Mouse (Mus musculus): ENCODE results near the gene Apol7a. TPM values are rescaled to one million over a fixed set of nuclear protein-coding genes. Genes with fewer than 3 reads are reported as not detected.
"Not testable (repeated sequence)": the region's sequence is repeated elsewhere in the genome, so short reads cannot be mapped to it uniquely, and the experiment has no call there.

The Apol7a gene
- polyA plus RNA-seq, 1 experiment from 2014 or later, result 0.10 TPM

DNA sequence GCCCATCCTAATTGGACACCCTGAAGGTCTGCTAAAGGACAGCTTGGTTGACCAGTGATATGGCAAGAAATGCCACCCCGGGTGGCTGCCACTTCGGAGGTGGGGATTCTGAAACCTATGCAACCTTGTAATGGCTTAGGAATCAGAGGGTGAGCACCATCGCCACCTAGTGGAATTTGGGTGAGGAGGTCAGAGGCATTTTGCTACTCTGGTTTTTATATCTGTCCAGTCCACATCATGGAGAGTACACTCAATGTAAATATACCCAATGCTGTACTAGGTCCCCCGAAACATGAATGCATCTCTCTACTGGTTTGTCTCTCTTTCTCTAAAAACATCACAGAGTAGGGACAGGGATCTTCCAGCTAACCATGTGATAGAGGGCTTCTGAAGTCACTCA is 13.8 kb upstream of the Apol7a start:
- ATAC-seq (ENCODE audit: low read depth), result 0 out of 2 replicates have a peak, but pooled peaks have one; percentile 26
- not testable (repeated sequence) for H3K27me3 ChIP-seq (ENCODE audit: control insufficient read depth, insufficient read depth, low read depth, low read length); H3K4me3 ChIP-seq (ENCODE audit: low read length); H3K9ac ChIP-seq (ENCODE audit: low read length); H3K4me1 ChIP-seq (replicated peaks; ENCODE audit: control insufficient read depth, insufficient read depth, low read length); H3K27ac ChIP-seq (ENCODE audit: low read length); H3K36me3 ChIP-seq (ENCODE audit: control insufficient read depth, insufficient read depth, low read length); H3K9me3 ChIP-seq (ENCODE audit: control insufficient read depth, low read length); H3K4me2 ChIP-seq (ENCODE audit: low read depth, low read length)
- 32% methylated on average over 4 of the region's 4 CpGs for WGBS

DNA sequence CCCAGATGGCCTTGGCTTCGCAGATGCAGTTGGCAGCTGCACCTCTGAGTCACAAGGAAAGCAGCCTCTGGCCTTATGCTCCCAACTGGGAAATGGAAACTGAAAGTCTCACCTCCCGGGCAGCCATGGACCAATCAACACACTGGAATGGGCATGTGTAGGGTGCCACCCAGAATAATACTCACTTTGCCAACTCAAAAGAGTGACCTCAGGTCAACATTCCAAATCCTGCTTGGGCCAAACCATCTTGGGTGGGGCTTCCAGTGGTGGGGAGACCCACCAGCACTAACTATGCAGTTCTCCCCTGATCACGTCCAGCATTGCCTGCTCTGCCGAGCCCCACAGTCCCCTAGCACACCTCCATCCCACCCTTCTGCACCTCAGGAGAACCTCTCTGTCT is 12.1 kb upstream of the Apol7a start, which contains the start of gene Apol9a:
TSS of gene Apol9a (minus strand) at position 101 of the 400 bp plus-strand sequence.
- not testable (repeated sequence) for H3K4me1 ChIP-seq (replicated peaks; ENCODE audit: control insufficient read depth, insufficient read depth, low read length); ATAC-seq (ENCODE audit: low read depth); H3K27me3 ChIP-seq (ENCODE audit: control insufficient read depth, insufficient read depth, low read depth, low read length); H3K27ac ChIP-seq (ENCODE audit: low read length); H3K9me3 ChIP-seq (ENCODE audit: control insufficient read depth, low read length); H3K36me3 ChIP-seq (ENCODE audit: control insufficient read depth, insufficient read depth, low read length); H3K4me2 ChIP-seq (ENCODE audit: low read depth, low read length); H3K4me3 ChIP-seq (ENCODE audit: low read length); H3K9ac ChIP-seq (ENCODE audit: low read length)
- 86% methylated on average over 1 of the region's 4 CpGs for WGBS

- WGBS, result 54% methylated on average over 10 of the region's 10 CpGs
- H3K9me3 ChIP-seq (ENCODE audit: control insufficient read depth, low read length); ATAC-seq (ENCODE audit: low read depth); H3K4me2 ChIP-seq (ENCODE audit: low read depth, low read length); H3K27me3 ChIP-seq (ENCODE audit: control insufficient read depth, insufficient read depth, low read depth, low read length); H3K27ac ChIP-seq (ENCODE audit: low read length); H3K4me1 ChIP-seq (replicated peaks; ENCODE audit: control insufficient read depth, insufficient read depth, low read length); H3K36me3 ChIP-seq (ENCODE audit: control insufficient read depth, insufficient read depth, low read length); H3K9ac ChIP-seq (ENCODE audit: low read length); H3K4me3 ChIP-seq (ENCODE audit: low read length): not testable (repeated sequence)
Observed at GRCm38 (mm10) chr15:77406370-77406769, 7.5 kb upstream of the Apol7a start.

DNA sequence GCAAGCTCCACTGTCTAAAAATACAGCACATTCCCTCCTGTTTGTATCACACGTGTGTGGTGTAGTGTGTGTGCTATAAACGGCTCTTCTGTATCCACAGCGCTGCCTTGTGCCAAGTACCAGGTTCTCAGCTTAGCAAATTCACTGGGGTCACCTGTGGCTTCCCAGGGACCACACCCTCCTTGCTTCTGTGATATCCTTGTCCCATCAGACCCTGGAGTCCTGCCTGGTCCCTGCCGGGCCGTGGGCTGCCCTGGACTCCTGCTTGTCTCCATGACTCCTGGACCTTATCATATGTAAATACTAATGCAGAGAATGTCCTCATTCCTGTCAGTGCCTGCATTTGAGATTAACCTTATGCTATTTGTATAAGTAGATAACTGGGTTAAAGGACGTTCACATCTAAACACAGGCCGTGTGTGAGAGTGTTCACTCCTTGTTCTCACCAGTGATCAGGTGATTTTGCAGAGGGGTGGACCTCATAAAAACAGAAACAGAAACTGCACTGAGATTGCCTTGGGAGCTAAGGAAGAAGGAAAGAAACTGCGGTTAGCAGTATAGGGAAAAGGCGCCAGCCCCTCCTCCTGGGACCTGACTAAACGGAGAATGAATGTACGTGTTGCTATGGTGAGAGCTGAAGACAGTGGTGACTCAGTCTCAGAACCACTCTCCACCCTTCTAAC is 1.3 kb downstream of the Apol7a start:
- H3K4me3 ChIP-seq (ENCODE audit: low read length); H3K4me1 ChIP-seq (replicated peaks; ENCODE audit: control insufficient read depth, insufficient read depth, low read length); H3K36me3 ChIP-seq (ENCODE audit: control insufficient read depth, insufficient read depth, low read length); H3K27ac ChIP-seq (ENCODE audit: low read length); H3K9me3 ChIP-seq (ENCODE audit: control insufficient read depth, low read length); H3K9ac ChIP-seq (ENCODE audit: low read length); H3K27me3 ChIP-seq (ENCODE audit: control insufficient read depth, insufficient read depth, low read depth, low read length); H3K4me2 ChIP-seq (ENCODE audit: low read depth, low read length): not testable (repeated sequence)
- 28% methylated on average over 11 of the region's 11 CpGs for WGBS
- ATAC-seq (ENCODE audit: low read depth), result peak; percentile 57

DNA sequence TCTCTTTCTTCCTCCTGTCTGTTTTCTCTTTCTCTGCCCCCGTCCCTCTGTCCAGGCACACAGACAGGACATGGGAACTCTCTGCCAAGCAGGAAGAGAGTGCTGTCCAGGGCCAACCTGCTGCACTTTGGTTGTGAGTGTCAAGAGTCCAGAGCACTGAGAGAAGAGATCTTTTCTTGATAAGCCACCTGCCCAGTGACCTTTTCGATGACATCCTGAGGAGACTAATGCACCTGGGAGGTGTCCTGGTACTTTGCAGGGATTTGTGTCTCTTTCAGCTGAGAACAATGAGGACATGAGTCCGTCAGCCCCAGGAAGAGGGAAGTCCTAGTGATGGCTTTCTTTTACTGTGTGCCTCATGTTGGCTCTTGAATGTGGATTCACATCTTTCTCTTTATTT is 5.1 kb downstream of the Apol7a start:
- not testable (repeated sequence) for H3K9me3 ChIP-seq (ENCODE audit: control insufficient read depth, low read length); H3K4me2 ChIP-seq (ENCODE audit: low read depth, low read length); H3K36me3 ChIP-seq (ENCODE audit: control insufficient read depth, insufficient read depth, low read length); H3K27ac ChIP-seq (ENCODE audit: low read length); H3K27me3 ChIP-seq (ENCODE audit: control insufficient read depth, insufficient read depth, low read depth, low read length); H3K4me1 ChIP-seq (replicated peaks; ENCODE audit: control insufficient read depth, insufficient read depth, low read length); H3K4me3 ChIP-seq (ENCODE audit: low read length); H3K9ac ChIP-seq (ENCODE audit: low read length); ATAC-seq (ENCODE audit: low read depth)
- WGBS, result 46% methylated on average over 3 of the region's 3 CpGs

DNA sequence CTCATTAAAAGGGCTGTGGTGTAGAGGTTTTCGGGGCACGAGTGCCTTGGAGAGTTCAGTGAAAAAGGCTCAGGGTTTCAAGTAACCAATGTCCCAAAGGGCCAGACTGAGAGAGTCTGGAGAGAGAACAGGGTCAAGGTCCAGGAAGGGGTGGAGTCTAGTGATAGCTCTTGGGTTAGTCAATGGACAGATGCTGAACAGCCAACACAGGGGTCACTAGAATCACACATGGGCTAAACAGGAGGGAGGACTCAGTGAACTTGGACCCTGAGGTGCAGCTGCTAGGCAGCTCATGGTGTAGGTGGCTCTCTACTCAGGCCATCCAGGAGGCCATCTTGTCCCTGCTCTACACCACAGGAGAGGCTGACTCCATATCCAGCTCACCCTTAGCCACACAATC is 11.4 kb downstream of the Apol7a start:
- Histone ChIP-seq H3K27ac (ENCODE audit: low read length) (no peak overlapping the region), H3K4me3 (ENCODE audit: low read length) (no peak overlapping the region), H3K9ac (ENCODE audit: low read length) (no peak overlapping the region), H3K36me3 (ENCODE audit: control insufficient read depth, insufficient read depth, low read length) (no peaks in the 10 kb centered on the region), H3K4me2 (ENCODE audit: low read depth, low read length) (no peak overlapping the region), H3K27me3 (ENCODE audit: control insufficient read depth, insufficient read depth, low read depth, low read length) (no peaks in the 10 kb centered on the region), H3K4me1 (replicated peaks; ENCODE audit: control insufficient read depth, insufficient read depth, low read length) (no peaks in the 10 kb centered on the region), H3K9me3 (ENCODE audit: control insufficient read depth, low read length) (no peaks in the 10 kb centered on the region)
- no peak for ATAC-seq (ENCODE audit: low read depth)
- WGBS, result 81% methylated on average over 2 of the region's 2 CpGs

DNA sequence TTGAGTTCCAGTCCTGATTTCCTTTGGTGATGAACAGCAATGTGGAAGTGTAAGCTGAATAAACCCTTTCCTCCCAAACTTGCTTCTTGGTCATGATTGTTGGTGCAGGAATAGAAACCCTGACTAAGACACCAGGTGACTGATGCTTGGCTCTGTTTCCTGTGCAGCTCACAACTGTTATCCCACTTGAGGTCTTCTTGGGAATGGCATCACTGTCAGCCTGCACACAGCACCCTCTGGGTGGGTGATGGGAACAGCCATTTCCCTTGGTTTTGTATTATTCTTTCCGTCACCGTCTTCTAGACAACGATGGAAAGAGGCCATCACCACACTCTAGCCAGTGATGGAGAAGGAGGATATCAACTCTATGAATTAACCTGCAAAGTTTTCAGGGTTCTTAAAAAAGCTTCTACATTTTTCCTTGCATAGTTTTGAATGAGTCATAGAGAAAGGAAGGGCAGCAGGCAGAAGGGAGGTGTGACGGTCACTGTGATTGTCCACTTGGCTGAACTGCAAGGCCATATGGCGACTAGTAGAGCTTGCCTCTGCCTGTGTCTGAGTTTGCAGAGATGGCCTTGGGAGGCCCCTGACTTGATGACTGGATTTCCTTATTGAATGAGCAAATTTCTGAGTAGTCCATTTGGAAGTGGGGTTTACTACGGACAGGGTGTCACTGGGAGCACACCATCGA is 14.4 kb downstream of the Apol7a start:
- Histone ChIP-seq H3K9me3 (ENCODE audit: control insufficient read depth, low read length) (no peaks in the 10 kb centered on the region), H3K36me3 (ENCODE audit: control insufficient read depth, insufficient read depth, low read length) (no peaks in the 10 kb centered on the region), H3K4me2 (ENCODE audit: low read depth, low read length) (no peak overlapping the region), H3K4me3 (ENCODE audit: low read length) (no peak overlapping the region), H3K4me1 (replicated peaks; ENCODE audit: control insufficient read depth, insufficient read depth, low read length) (no peaks in the 10 kb centered on the region), H3K27ac (ENCODE audit: low read length) (no peak overlapping the region), H3K27me3 (ENCODE audit: control insufficient read depth, insufficient read depth, low read depth, low read length) (no peaks in the 10 kb centered on the region), H3K9ac (ENCODE audit: low read length) (no peak overlapping the region)
- ATAC-seq (ENCODE audit: low read depth), result no peak
- 84% methylated on average over 7 of the region's 7 CpGs for WGBS

DNA sequence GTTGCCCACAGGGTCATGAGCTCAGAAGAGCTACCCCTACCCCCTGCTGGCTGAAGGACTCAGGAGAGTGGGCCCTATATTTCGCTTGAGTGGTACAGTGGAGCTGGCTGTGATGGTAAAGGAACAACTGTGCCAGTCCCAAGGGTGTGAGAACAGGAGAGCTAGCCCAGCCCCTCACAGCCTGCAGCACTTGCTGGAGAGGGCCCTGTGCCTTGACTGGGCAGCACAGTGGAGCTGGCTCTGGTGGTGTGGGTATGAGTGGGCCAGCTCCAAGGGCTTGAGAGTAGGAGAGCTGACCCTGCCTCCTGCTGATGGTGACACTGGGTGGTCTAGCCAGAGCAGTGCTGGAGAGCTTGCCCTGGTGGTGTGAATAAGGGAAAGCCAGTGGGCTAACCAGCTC is 16.0 kb downstream of the Apol7a start:
- Histone ChIP-seq H3K9me3 (ENCODE audit: control insufficient read depth, low read length) (no peaks in the 10 kb centered on the region), H3K27ac (ENCODE audit: low read length) (no peak overlapping the region), H3K27me3 (ENCODE audit: control insufficient read depth, insufficient read depth, low read depth, low read length) (no peaks in the 10 kb centered on the region), H3K9ac (ENCODE audit: low read length) (no peak overlapping the region), H3K4me3 (ENCODE audit: low read length) (no peak overlapping the region), H3K36me3 (ENCODE audit: control insufficient read depth, insufficient read depth, low read length) (no peaks in the 10 kb centered on the region), H3K4me1 (replicated peaks; ENCODE audit: control insufficient read depth, insufficient read depth, low read length) (no peaks in the 10 kb centered on the region), H3K4me2 (ENCODE audit: low read depth, low read length) (no peak overlapping the region)
- 35% methylated on average over 1 of the region's 1 CpGs for WGBS
- ATAC-seq (ENCODE audit: low read depth), result no peak

DNA sequence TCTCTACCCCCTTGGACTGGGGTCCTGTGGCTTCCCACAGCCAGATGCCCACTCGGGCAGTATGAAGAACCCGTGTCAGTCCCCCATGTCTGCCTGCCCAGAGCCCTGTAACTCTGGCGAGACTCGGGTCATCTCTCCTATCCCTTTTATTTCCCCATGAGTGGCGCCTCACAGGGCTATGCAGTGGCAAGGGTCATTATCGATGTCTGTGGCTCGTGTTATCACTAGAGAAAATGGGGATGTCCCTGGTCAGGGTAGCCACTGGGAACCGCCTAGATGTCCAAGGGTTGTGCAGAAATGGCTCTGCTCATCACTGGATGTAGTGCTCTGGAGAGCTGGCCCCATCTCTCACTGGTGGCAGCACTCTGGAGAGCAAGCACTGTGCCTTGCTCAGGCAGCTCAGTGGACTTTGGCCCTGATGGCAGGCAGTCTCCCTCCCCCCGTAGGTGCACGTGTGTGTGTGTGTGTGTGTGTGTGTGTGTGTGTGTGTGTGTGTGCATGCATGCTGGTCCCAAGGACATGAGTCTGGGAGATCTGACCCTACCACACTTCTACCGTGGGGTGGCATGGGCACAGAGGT is 16.5 kb downstream of the Apol7a start:
- ATAC-seq (ENCODE audit: low read depth), result no peak
- Histone ChIP-seq H3K4me2 (ENCODE audit: low read depth, low read length) (no peak overlapping the region), H3K27me3 (ENCODE audit: control insufficient read depth, insufficient read depth, low read depth, low read length) (no peaks in the 10 kb centered on the region)

More for the DNA sequence above, 16.5 kb downstream of the Apol7a start:
- Histone ChIP-seq H3K4me3 (ENCODE audit: low read length) (no peak overlapping the region), H3K9me3 (ENCODE audit: control insufficient read depth, low read length) (no peaks in the 10 kb centered on the region), H3K4me1 (replicated peaks; ENCODE audit: control insufficient read depth, insufficient read depth, low read length) (no peaks in the 10 kb centered on the region), H3K27ac (ENCODE audit: low read length) (no peak overlapping the region), H3K36me3 (ENCODE audit: control insufficient read depth, insufficient read depth, low read length) (no peaks in the 10 kb centered on the region), H3K9ac (ENCODE audit: low read length) (no peak overlapping the region)
- 71% methylated on average over 11 of the region's 11 CpGs for WGBS

Measured in lung, embryonic 16.5 days (tissue).